Mouse (Mus musculus): ENCODE data around the gene Slc17a7. TPM values are rescaled to one million over a fixed set of nuclear protein-coding genes. Genes with fewer than 3 reads are reported as not detected.

Slc17a7 gene
- 0.06 and 0.09 TPM in 2 replicates for polyA plus RNA-seq (2012)

DNA sequence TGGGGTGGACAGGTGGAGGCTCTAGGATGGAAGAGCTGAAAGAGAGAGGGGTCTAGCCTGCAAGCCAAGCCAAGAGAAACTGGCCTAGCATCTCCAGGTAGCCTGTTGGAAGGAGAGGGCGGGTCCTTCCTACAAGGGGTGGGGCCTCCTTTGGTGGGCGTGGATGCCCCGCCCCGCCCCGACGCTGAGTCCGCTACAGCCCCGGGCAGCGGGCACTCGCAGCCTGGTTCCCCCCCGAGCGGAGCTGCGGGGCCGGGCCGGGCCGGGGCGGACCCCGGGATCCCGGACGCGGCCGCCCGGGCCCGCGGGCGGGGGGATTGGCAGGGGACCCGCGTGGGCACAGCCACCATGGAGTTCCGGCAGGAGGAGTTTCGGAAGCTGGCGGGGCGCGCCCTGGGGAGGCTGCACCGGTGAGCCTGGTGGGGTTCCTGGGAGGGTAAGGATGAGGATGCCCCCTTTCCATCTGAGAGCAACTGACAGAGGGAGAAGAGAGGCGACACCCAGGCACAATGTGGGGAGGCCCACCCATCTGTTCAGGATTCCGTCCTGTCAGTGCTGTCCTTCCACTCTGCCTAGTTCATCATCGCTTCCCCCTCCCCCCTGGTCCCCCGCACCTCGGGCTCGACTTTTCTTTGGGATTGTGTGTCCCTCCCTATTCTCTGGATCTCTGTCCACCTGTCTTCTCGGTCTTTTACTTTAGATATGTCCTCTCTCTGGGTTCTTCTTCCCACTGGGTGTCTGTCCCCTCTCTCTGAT, at the start of gene Slc17a7:
Gene Slc17a7 (plus strand): TSS at position 215 of the 756 bp plus-strand sequence.
- TF ChIP-seq GATA1 (IDR thresholded peaks at IDR 0.05; ENCODE audit: low read length), result no peak

DNA sequence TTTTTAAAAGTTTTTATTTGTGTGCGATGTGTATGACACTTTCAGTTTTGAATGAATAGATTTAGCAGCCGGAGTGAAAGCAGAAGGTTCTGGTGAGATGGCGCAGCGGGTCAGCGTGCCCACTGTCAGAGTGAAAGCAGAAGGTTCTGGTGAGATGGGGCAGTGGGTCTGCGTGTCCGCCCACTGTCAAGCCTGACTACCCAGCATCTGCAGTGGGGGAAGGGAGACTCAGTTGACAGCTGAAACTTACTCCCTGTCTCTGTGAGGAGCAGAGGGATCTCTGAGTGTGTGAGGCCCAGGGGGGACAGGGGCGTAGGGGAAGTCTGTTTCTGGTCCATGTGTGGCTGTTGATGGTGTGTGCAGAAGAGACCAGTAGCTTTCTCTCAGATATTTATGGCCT, 46.2 kb upstream of the Slc17a7 start:
- no peak for TF ChIP-seq GATA1 (IDR thresholded peaks at IDR 0.05; ENCODE audit: low read length)

DNA sequence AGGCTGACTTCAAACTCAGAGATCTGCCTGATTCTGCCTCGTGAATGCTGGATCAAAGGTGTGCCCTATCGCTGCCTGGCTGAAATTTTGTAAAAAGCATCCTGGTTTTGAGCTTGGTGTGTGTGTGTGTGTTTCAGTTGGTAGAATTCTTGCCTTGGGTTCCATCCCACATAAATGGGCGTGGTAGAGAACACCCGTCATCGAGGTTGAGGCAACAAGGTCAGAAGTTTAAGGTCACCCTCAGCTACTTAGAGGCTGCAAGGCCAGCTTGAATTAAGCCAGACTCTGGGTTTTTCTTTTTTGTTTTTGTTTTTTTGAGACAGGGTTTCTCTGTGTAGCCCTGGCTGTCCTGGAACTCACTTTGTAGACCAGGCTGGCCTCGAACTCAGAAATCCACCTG, 45.4 kb upstream of the Slc17a7 start:
- no peak for TF ChIP-seq GATA1 (IDR thresholded peaks at IDR 0.05; ENCODE audit: low read length)

DNA sequence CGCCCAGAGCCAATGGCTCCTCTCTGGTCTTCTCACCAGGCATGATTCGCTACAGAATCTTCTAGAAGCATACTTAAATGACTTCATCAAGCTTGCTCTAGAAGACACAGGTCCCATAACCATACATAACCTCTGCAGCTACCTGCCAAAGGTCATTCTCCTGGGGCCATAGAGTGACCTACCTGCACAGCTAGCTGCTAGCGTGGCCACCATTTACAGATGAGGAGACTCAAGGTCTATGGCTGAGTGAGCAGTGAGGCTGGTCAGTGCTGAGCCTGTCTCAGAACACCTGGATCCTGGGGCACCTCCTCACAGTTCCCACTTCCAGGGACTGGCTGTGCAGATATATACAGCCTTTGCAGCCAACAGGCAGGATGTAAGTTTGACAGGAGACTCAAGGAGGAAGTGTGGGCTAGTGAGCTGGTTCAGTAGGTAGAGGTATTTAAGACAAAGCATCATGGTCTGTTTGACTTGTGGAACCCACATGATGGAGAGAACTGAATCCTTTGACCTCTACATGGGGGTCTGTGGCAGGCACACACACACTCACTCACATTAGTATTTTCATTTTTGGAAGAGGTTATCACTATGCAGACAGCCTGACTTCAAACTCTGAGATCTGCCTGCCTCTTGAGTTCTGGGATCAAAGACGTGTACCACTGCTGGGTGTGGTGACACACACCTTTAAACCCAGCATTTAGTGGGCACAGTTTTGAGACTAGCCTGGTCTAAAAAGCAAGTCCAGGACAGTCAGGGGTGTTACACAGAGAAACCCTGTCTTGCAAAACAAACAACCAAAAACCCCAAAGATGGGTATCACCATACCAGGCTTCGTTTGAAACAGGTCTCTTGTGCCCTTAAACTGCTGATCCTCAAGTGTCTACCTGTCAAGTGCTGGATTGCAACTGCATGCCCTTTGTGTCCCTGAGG, 43.7 kb upstream of the Slc17a7 start:
- no peak for TF ChIP-seq GATA1 (IDR thresholded peaks at IDR 0.05; ENCODE audit: low read length)

DNA sequence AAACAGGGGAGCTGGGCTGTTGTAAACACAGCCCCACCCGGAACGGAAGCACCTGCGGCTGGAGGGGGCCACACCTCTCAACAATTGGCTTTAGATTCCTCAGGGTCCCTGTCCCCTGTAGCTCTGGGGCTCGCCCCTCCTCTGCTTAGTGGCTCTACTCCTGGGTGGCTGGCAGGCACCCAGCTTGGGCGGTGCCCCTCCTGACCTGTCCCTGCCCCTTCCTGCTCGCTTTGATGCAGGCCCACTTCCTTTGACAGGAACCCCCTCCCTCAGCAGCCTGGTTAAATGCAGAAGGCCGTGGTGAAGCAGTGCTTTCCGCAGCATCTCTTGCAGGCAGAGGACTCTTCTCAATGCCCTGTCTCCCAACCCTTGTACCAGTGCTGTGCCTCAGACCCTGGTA, 42.3 kb upstream of the Slc17a7 start:
- TF ChIP-seq GATA1 (IDR thresholded peaks at IDR 0.05; ENCODE audit: low read length), result no peak

DNA sequence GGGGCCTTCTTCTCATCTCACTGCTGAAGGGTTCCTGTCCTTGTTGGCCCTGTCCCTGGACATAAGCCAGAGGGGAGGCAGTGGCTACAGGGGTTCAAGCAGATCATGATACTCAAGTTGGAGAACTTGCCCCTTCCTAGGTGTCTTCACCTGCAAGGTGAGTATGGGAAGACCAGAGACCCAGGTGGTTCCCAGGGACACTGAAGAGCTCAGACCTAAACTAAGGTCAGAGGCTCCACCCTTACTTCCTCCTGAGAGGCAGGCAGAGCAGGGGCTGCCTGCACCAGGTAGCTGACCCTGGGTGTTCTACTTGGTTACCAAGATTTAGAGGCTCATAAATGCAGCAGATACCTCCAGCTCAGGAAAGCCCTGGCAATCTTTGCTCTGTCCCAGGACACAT, 41.8 kb upstream of the Slc17a7 start:
- no peak for TF ChIP-seq GATA1 (IDR thresholded peaks at IDR 0.05; ENCODE audit: low read length)

DNA sequence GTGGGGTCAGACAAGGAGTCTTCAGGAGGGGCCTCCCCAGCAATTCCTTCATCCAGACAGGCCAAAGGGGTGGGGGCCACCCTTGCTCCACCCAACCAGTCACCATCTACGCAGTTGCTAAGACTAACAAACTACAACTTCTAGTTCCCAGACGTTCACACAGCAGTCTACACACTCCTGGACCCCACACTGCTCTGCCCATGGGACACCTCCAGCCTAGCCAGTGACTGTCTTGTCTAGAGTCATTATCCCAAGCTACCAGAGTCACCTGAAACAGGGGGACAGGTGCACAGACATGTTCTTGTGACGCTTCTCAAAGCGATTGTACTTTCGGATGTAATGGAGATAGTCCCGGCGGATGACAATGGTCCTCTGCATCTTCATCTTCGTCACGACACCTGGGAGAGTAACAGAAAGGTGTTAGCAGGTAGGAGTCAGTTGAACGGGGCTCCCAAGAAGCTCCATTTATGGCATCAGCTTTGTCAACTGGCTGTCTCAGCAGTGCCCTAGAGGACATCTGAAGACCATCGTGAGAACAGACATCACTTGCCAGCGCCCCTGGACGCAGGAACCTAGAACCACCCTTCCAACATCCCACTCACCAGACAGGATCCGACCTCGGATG, 41.1 kb upstream of the Slc17a7 start:
- TF ChIP-seq GATA1 (IDR thresholded peaks at IDR 0.05; ENCODE audit: low read length), result no peak

DNA sequence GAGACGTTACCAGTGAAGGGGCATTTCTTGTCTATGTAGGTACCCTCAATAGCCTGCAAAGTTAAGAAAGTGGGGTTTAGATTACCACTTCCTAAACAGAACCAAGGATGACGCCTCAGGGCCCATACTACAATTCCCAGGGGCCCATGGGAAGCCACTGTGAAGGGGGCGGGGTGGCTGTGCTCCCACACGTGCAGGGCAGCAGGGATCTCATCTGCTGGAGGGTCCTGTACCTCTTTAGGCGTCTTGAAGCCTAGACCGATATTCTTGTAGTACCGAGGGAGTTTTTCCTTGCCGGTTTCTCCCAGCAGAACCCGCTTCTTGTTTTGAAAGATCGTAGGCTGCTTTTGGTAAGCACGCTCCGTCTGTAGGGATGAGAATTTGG, 40.6 kb upstream of the Slc17a7 start:
- TF ChIP-seq GATA1 (IDR thresholded peaks at IDR 0.05; ENCODE audit: low read length), result no peak

DNA sequence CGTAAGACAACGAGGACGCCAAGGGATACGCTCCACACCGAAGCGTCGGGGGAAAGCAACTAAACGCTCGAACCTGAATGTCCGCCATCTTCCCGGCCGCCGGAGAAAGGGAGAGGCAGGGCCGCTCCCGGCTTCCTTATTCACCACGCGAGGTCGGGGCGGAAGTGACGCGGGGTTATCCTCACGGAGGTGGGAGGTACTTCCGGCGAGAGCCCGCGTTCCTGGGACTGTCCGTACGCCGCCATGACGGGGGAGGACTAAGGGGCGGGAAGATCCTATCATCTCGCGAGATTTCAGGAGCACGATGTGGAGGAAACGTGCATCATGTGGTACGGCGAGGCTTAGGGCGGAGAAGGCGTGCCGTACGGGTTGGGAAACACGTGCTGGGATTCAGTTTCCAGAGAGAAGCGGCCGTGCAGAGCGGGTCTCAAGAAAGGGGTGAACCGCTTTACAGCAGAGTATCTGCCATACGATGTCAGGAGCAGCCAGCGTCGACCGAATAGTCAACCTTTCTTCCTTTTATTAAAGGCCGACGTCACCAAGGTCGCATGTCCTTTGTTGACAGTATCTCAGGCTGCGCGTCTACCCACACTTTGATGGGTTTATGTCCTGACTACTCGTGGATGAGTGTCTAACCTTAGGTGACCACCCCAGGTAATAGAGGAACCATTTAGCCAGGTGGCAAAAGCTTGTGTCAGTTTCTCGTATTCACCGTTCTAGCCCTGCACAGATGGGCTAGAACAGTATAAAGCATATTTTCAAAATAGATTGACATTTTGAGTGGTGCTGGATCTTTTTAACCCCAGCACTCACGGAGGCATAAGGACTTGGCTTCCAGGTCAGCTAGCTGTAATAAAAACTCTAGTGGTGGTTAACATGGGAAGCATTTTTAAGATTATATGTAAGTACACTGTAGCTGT, 39.3 kb upstream of the Slc17a7 start, which contains the start of gene Rps11:
Gene Rps11 (minus strand): TSS at position 216 of the 920 bp plus-strand sequence.
- no peak for TF ChIP-seq GATA1 (IDR thresholded peaks at IDR 0.05; ENCODE audit: low read length)

DNA sequence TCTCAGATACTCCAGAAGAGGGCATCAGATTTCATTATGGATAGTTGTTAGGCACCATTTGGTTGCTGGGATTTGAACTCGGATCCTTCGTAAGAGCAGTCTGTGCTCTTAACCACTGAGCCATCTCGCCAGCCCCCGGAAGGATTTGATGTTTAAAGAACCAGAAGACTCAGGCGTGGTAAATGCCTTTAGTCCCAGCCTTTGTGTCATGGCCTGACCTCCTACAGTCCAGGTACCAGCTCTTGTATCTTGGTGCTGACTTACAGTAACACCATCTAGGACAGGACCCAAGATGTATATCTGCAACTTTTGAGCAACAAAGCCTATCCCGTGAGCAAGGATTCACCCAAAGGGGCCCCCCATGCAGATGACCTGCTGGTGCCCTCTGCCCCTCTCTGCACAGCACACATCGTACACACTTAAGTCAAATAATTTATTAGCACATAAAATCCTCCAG, 38.6 kb upstream of the Slc17a7 start:
- no peak for TF ChIP-seq GATA1 (IDR thresholded peaks at IDR 0.05; ENCODE audit: low read length)

DNA sequence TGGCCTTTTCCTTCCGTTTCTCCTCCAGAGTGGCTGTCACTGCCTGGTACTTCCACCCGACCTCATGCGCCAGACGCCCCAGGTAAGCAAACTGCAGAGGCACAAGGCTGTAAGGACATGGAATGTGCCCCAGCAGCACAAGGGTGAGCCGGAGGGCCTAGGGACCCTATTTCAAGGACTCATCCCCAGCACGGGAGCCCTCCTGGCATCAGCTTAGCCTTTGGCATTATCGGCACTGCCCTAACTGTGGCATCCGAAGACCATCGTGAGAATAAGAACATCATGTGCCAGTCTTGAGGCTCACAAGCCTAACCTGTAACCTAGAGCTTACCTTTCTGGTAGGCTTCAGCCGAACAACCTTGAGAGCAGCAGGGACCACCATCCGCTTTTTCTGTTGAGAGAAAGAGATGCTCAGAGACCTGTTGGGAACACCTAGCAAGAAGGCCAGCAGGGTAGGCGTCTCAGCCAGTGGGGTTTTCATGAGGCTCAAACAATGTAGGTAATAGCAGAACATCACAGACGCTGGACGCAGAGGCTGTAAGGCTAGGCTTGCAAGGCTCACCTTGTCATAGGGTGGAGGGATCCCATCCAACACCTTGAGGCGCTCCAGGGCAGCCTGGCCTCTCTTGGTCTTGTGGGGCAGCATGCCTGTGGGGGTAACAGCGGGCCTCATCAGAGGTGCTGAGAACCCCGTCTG, 37.5 kb upstream of the Slc17a7 start:
- TF ChIP-seq GATA1 (IDR thresholded peaks at IDR 0.05; ENCODE audit: low read length), result no peak

DNA sequence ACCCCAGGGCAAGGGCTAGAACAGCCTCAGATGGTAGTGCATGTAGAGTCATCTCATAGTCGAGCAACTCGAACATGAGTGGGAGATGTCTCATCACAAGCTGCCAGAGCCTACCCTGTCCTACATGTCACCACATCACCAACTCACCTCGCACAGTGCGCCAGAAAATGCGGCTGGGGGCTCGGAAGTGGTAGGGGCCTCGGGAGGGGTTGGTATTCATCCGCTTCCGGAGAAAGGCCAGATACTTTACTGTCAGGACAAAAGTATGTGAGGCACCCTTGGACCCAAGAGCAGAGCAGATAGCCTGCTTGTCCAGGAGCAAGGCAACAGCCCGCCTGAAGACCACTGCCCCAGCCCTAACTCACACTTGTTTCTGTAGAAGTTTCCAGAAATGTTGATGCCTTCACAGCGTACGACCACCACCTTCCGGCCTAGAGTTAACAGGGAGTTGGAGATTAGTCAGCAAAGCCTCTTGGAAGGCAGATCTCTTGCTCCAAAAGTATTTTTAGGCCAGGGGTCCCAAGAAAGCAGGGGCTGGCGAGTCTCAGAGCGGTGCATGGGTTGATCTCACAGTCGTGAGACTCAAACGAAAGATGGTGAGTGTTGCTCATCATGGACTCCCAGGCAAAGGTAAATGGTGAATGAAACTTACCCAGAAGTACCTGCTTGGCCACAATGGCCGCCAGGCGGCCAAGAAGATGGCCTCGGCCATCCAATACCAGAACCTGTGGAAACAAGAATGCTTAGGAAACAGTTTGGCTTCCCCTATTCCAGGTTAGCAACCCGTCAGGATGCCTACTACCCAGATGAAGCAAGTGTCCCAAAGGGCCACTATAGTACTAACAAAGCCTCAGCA, 36.7 kb upstream of the Slc17a7 start:
- TF ChIP-seq GATA1 (IDR thresholded peaks at IDR 0.05; ENCODE audit: low read length), result no peak

DNA sequence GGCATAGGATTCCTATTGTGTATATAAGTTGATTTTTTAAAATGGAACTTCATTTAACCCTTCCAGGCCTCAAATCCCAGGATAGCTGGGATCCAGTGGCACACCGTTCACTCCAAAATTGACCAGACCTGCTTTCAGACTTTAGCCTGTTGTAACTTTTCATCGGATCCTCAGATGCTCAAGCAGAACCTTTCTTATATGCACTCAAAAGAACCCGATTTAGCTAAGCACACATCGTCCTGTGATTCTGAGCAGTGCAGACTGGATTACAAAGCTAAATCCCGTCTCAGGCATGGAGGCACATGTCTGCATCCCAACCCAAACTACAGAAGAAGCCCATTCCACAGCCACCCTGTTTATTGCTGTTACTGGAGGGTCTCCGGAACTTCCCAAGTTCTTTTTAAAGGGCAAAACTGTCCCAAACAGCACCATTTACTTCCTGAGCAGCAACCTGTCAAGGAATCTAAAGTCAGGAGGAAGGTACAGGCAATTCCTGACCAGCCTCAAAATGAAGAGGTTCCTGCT, 36.0 kb upstream of the Slc17a7 start:
- no peak for TF ChIP-seq GATA1 (IDR thresholded peaks at IDR 0.05; ENCODE audit: low read length)

All from G1E-ER4 (cell line).